Mouse (Mus musculus): ENCODE results near the gene Cfap58.

Cfap58 gene

DNA sequence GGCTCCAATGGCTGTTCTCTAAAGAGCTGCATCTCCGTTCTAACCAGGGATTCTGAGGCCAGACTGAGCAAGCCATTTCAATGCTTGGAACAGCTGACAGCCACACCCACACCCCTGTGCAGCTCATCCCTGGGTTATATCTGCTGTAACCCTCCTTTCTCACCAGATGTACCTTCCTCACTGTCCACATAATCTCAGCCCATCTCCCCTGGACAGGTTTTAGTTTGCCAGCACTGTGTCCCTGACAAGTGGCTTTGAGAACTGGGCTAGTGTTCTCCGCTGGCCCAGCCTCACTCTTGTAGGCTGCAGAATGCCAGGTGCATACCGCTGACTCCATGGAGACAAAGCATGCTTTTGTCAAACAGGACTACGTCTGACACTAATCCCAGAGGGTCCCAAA lies 20.1 kb upstream of the Cfap58 start:
- DNase-seq (ENCODE audit: low spot score): no peak

DNA sequence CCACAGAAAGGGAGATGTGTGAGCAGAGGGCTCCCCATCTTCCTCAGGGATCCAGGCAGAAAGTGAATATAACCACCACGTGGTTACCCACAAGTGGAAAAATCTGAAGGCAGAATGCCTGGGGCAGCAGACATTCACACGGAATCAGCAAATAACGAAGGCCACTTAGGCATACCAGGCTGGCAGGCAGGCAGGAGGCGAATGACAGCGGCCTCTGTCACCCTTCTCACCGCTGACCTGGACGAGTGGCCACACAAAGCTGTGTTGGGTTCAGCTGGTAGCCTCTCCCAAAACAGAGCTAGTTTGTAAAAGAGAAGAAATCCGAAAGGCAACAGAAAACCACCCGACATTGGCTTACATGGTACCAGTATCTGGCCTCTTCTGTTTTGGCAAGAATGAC lies 19.5 kb upstream of the Cfap58 start:
- DNase-seq (ENCODE audit: low spot score): no peak

DNA sequence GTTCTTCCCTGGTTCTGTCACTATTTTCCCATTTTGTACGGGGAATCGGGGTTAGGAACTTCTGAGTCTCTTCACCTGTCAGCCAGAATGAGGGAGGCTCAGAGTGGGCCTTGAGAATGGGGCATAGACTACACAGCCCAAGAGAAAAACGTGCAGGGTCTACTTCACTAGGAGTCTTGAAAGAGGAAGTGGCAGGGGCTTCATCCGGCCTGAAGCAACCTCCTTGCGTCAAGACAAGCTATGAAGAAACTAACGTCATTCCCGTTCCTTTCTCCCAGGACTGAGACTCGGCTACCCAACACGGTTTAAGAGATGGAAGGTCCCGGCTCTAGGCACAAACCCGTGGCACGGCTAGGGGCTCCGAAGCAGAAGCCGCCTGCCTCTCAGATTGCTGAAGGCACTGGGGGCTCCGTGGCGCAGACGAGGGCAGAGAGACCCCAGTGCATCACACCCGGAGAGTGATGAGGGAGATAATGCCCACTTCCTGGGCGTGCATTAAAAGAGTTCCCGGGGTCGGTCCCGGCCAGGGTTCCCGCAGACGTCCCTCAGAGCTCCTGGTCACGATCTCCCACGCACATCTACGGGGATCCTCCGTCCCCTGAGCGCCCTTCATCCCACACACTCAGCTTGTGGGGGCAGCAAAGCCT lies 18.9 kb upstream of the Cfap58 start:
- DNase-seq (ENCODE audit: low spot score): peak; percentile 11

DNA sequence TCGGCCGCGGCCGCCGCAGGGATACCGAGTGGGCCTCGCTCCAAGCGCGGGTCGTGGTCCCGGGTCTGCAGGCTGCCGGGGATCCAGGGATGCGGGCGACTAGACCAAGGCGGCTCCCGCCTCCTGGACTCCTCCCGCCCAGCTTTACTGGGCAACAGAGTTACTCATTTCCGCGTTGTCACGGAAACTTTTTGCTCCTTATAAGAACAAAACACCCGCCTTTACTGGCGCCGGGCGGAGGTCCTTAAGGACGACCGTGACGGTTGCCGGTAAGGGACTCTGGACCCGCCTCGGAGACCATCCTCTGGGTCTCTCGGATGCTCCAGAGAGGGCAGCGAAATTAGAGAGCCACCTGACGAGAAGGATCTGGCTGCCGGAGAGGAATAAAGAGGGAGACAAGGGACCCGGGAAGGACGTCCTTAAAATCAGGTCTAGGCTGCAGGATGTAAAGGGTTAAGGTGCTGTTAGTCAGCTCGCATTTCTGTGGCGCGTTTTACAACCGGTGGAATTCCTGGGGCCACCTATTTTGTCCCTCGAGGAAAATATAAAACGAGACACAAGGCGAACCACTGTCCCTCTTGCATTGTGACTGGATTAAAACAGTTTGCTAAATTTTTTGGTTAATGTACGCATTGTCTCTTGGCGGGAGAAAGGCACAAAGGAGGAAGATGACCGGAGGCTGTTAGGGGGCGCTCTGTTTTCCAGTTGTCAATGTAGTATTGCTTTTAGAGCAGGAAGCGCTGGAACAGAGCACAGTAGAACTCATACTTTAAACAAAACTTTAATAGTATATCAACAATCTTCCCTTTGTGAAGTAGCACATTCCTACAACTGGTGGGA lies 18.1 kb upstream of the Cfap58 start, which contains the start of the genes Cfap43 and Itprip:
Gene Cfap43 (minus strand): TSS at position 162 of the 840 bp plus-strand sequence.
Gene Itprip (minus strand): TSS at position 174 of the 840 bp plus-strand sequence.
- DNase-seq (ENCODE audit: low spot score): peak; percentile 74

DNA sequence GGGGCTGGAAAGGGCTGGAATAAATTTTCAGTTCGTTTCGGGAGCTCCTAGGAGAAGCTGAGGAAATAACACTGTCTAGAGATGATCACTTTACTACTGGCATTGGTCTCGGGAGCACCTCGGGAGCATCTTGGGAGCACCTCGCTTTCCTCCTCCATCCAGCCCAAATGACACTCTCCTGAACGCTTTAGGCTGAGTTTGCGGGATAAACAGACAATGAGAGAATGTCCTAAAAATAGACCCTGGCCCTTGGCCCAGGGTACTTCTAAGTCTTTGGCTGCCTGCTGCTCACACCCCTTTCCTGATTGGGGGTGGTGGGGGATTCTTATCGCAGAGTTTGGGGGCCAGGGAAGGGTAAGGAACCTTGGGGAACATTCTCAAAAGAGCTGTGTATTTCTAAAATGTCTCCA lies 17.5 kb upstream of the Cfap58 start:
- DNase-seq (ENCODE audit: low spot score): no peak

DNA sequence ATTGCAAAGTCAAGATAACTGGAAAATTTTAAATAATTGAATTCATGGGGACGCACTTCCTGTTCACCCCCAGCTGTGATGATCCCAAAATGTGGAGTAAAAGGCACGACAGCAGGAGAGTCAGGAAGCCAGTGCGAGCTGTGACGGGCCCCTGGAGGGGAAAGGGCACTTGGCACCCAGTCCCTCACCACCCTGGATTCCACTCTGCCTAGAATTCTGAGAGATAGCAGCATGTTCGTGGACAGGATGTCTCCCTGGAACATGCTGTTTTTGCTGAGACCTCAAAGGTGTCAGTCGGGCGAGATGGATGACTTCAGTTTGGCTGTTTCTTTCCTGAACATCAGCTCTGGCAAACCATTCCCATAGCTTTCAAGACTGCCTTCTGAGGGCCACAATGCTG lies 11.7 kb upstream of the Cfap58 start:
- no peak for DNase-seq (ENCODE audit: low spot score)

DNA sequence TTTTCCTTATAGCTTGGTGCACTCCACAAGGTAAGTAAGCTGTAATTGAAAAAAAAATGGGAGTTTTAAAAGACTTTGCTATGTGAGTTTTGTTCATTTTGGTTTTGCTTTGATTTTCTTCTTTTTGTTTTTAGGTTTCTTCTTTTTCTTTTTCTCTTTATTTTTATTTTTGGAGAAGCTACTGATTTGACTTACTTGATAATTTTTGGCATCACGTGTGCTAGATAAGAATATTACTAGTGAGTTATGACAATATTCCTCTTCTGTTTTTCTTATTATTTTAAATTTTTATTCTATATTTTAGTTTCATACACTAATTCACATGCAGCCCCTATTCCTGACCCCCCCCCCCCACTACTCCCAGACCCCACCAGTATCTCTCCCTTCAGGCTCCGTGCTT lies 10.4 kb upstream of the Cfap58 start:
- DNase-seq (ENCODE audit: low spot score): no peak

DNA sequence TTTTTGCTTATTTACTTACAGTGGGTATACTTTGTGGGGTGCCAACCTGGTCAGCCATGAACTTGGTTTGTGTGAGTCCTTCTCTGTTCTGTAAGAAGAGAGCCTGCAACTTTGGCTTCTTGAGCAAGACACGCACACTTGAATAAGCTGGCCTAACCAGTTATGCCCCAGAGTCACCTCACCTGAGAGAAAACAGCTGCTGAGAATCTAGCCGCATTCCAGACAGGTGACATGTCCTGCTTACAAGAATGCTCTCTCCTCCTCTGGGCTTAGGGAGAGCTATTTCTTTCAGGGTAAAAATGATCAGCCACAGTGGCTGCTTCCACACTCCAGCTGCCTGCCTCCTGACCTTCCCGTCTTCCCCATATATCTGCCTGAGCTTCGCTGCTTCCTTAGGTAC lies 8.4 kb upstream of the Cfap58 start:
- no peak for DNase-seq (ENCODE audit: low spot score)

DNA sequence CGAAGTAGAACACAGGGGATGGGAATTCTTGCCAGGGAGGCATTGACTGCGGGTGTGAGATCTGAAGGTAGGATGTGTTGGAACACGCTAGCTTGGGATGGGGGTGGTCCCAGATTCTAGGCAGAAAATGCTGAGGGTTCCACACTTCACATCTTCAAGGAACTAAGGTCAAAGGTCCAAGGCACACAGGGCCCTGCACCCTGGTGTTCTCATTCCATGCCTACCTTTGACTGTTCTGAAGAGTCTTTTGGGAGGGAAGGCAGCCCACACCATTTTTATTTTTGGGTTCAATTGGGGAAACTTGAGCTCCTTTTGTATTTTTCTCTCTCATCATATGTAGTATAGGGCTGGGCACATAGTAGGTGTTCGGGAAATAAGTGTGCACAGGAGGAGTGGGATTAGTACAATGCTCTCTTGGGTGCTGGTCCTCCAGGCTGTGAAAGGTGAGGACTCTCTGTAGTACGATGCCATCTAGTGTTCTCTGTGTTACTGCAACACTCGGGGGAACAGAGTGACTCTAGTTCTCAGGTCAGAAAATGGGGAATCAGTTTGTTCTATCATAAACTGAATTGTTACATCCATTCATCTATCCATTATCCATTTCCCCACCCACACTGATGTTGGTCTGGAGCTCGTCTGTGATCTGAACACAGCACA lies 5.4 kb upstream of the Cfap58 start:
- DNase-seq (ENCODE audit: low spot score): no peak

DNA sequence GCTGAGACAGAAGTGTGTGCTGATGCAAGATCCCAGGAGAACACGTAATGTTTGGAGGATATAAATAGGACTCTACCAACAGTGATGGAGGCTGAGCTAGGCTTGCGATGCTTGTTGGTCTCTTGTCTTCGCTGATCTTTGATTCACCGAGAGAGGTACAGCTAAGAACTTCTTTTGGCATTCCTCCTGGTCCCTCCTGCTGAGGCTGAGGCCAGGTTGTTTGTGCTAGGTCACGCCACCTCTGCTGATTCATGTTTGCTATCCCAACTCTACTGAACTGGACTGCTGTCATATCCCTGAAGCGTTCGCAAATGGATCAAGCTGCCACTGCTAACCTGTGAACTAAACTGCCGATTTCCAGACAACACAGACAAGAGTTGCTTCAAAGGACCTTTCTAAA lies 3.3 kb upstream of the Cfap58 start:
- no peak for DNase-seq (ENCODE audit: low spot score)

DNA sequence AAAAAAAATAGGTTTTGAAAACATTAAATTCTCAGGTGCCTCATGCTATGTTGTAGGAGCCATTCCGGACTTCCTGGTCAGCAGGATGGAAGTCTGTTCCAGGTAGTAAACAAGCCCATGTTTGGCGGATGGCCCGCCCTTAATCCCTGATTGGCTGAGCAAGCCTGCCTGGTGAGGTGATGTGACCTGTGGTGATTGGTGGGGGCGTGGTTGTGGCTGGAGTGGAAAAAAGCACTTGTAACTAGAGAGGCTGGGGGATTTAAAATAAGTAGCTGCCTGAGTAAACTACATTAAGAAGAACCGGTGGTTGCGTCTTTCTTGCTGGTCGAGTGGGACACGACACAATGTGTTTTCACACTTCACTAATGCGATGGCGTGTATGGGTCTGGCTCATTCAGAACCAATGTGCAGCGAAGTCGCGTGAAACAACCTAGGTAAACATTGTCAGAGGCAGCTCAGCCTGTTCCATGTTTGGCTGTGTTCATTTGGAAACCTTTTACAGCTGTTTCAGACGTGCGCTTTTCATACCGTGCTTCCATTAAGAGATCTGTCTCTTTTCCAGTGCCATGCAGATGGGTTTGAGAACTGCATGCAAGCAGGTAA lies 2.7 kb upstream of the Cfap58 start:
- no peak for DNase-seq (ENCODE audit: low spot score)

DNA sequence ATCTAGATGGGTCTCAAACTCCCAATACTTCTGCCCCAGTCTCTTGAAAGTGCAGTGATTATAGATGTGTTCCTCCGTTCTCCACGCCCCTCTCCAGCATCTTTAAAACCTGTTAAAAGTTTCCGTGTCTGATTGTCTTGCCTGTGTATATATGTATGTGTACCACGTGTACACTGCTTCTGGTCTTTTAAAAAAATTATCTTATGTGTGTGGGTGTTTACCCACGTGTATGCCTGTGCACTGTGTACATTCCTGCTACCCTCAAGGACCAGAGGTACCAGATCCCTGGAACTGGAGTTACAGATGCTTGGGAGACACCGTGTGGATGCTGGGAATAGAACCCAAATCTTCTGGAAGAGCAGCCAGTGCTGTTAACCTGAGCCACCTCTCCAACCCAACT lies 1.9 kb upstream of the Cfap58 start:
- no peak for DNase-seq (ENCODE audit: low spot score)

DNA sequence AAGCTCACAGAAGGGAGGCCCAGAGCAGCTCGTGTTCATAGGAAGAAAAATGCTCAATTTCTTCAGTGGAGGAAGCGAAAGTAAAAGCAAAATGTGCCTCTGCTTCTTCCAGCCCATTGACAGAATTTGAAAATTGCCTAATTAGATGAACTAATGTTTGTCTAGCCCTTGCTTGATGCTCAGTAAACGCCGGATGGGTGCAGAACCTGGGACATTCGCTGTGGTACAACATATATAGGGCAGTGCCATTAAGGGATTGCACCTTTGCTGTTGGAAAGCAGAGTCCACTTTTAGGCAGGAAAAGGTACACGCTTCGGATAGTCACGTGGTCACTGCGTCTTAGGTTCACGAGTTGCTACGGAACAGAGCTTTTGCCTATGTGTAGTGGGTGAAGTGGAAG lies 985 bp upstream of the Cfap58 start:
- no peak for DNase-seq (ENCODE audit: low spot score)

DNA sequence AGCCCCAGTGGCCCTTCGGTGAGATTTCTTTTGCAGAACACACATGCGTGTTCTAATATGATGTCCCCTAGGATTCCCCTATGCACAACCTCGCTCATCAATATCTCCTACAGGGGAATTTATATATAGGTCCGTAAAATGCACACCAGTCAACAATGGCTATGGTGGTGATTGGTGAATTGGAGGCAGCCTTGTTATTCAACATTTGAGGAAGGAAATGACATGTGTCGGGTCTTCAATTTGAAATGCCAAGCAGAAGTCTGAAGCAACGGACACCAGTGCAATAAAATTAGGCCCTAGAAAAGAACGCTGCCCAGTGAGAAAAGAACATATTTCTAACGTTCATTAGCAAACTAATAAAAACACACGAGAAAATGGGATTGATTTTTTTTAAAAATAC lies 537 bp upstream of the Cfap58 start:
- no peak for DNase-seq (ENCODE audit: low spot score)

DNA sequence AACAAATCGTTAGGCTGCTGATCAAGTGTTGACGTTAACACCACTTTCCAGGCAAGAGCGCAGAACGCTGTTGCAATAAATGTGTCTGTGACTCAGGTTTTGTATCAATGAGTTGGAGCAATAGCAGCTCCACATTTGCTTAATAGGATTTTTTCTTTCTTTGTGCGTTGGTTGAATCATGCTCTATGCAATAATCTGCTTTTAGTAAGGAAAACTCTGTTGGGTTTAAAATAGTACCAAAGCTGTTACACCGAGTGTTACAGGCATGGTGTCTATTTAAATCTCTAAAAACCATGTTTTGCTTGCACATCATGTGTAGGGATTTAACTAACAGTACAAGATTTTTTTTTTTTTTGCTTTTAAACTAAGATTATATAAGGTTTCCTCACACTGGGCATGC lies 1.9 kb downstream of the Cfap58 start:
- DNase-seq (ENCODE audit: low spot score): no peak

DNA sequence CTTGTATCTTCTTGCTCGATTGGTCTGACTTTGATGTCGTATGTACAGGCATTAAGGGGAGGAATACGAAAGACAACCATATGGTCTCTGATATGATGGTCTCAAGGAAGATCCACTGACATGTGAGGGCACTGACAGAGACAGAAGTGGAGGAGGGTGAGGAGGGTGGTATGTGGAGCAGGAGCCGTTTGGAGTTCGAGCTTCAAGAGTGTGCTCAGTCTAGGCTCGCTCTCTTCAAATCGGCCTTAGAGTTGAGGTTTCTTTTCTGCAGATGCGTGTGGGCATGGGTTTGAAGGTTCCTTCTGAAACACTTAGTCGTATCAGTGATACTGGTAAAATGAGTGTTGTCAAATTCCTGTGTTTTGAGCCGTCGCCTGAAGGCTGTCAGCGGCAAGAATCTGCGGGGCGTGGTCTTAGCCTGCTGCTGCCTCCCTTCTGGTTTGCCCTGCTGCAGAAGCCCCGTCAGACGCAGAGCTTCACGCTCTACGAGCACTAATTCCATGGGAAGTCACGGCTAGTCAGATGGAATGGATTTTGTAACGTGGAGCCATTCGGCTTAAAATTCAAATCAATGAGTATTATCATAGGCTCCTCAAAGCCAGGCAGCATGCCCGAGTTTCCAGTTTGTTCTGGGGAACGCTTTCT lies 9.5 kb downstream of the Cfap58 start:
- no peak for DNase-seq (ENCODE audit: low spot score)

DNA sequence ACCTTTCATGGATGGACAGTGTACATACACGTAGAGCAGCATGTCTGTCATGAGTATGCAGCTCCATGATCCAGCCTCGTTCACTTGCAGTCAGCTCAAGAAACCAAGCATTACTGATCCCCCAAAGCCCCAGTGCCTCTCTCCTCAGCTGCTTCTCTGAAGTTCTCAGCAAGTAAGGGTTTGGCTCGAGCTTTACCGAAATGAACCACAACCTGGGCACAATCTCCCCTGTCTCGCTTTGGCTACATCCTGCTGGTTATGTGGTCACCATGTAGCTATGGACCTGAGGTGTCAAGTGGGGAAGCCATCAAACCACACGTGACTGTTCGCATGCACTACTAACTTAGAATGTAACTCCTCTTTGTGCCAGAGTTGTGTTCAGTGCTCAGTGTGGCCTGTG lies 13.5 kb downstream of the Cfap58 start:
- DNase-seq (ENCODE audit: low spot score): no peak

DNA sequence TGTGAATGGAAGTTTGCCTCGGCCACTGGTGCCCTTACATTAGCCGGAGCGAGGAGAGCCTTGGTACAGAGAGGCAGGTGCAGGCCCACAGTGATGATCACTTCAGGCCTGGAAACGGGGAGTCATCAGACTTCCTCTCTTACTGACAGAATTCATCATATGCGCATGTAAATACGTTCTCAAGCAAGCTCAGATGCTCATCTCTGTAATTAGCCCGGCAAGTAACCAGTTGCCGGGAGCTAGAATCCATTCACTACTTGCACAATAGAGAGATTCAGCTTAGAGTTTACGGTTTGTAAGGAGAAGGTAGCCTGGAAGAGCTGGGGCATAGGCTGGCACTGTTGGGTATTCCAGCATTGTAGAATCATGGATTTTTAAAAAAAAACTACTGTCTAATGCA lies 15.7 kb downstream of the Cfap58 start:
- DNase-seq (ENCODE audit: low spot score): no peak

DNA sequence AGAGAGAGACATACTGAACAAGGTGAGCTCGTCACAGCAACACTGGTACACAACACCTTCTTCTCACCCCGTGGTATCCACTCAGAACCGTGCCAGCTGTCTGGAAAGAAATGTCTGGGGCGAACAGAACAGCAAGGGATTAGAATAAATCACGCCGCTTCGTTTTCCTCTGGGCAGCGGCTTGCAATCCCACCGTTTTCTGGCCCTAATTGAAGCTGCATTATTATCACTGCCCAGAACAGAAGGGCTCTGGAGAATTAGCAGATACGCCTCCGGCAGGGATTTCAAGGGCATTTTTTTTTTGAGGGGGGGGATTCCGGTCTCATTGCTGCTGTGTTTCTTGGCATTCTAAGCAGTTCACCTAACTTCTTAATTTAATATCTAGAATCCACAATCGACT lies 20.7 kb downstream of the Cfap58 start:
- DNase-seq (ENCODE audit: low spot score): no peak

DNA sequence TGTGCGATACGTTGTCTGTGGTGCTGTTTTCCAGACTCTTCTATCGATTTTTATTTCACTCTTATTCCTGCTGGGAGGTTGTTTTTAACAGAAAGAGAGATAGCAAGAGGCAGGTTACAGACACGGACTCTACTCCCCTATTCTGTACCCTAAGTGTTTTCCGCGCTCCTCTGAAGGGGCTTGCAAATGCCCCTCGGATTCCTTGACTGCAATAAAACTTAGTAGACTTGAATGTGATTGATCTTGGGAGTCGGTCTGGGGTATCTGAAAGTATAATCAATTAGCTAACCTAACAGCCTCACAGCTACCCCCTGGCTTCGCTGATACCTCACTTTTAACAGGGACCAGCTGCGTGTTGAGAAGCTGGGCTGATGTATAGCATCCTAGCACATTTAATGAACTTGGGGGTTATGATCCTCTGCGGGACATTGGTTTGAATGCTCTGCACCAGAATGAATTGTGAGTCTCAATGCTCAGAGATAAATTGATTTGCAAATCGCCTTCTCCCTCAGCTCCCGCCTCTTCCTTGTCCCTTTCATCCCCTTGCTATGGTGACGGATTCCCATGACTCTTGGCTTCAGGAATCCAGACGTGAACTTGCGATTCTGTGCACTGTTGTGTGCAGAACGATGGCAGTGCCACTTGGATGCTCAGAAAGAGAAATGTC lies 31.7 kb downstream of the Cfap58 start:
- no peak for DNase-seq (ENCODE audit: low spot score)

DNA sequence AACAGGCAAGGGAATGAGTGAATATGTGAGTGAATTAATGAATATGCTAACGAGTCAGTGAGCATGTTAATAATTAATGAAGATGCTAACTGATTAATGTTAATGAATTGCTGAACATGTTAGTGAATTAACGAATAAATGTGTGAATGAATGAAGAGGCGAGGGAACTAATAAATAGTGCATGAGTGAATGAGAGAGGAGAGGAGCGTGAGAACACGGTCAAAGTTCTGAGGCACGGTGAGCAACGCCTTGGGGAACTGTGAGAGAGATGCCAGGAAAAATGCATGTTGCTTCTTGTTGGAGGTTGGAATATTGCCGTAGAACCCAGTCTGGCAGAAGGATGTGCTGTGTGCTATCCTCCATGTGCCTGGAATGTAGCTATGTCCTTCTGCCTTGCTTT lies 33.6 kb downstream of the Cfap58 start:
- no peak for DNase-seq (ENCODE audit: low spot score)
